Mouse (Mus musculus) mouse embryonic stem cell (cell line): Measurements from ENCODE around the gene Cpsf6.
"Not testable (repeated sequence)": the region's sequence is repeated elsewhere in the genome, so short reads cannot be mapped to it uniquely, and the experiment has no call there.

Experiments
- in situ Hi-C, 2 experiments: fragments of 300-500 bp; cut with MboI; formaldehyde crosslinking; loops; 1 replicate in 1 of 2; 3 replicates in 1 of 2; pipeline ENCODE4 v1.14.3; 2019 to 2020; ENCODE audit warnings: low sequenced_read_pairs in 2 of 2, low pct_unique_long_range_greater_than_20kb in 1 of 2, mixed read lengths in 1 of 2; ENCODE audit not compliant: unreplicated experiment in 1 of 2

The Cpsf6 gene

GRCm38 (mm10) chr10:117402403-117403333 is 22.9 kb upstream of the Cpsf6 start:
- in situ Hi-C loops = no loop called here

GRCm38 (mm10) chr10:117401364-117401763 is 21.5 kb upstream of the Cpsf6 start:
- in situ Hi-C loops = no loop called here

GRCm38 (mm10) chr10:117400246-117400954 is 20.6 kb upstream of the Cpsf6 start:
- in situ Hi-C loops = no loop called here

GRCm38 (mm10) chr10:117399839-117400238 is 20.0 kb upstream of the Cpsf6 start:
- in situ Hi-C loops = no loop called here

GRCm38 (mm10) chr10:117399196-117399595 is 19.4 kb upstream of the Cpsf6 start:
- in situ Hi-C loops = no loop called here

GRCm38 (mm10) chr10:117398044-117398780 is 18.4 kb upstream of the Cpsf6 start:
- in situ Hi-C loops = no loop called here

GRCm38 (mm10) chr10:117397106-117397625 is 17.4 kb upstream of the Cpsf6 start:
- in situ Hi-C loops = no loop called here

- in situ Hi-C loops = no loop called here
These were observed 16.7 kb upstream of the Cpsf6 start for GRCm38 (mm10) chr10:117396386-117397048.

GRCm38 (mm10) chr10:117395801-117396200 is 16.0 kb upstream of the Cpsf6 start:
- in situ Hi-C loops = no loop called here

GRCm38 (mm10) chr10:117394738-117395550 is 15.1 kb upstream of the Cpsf6 start:
- in situ Hi-C loops = no loop called here

- in situ Hi-C loops = no loop called here
These were observed 14.1 kb upstream of the Cpsf6 start for GRCm38 (mm10) chr10:117393891-117394395.

GRCm38 (mm10) chr10:117393196-117393890 is 13.5 kb upstream of the Cpsf6 start:
- in situ Hi-C loops = no loop called here

- in situ Hi-C loops = no loop called here
These were observed 13.0 kb upstream of the Cpsf6 start for GRCm38 (mm10) chr10:117392832-117393195.

- in situ Hi-C loops = not testable (repeated sequence)
These were observed 12.6 kb upstream of the Cpsf6 start for GRCm38 (mm10) chr10:117392397-117392796.

GRCm38 (mm10) chr10:117391801-117392200 is 12.0 kb upstream of the Cpsf6 start:
- in situ Hi-C loops = no loop called here

GRCm38 (mm10) chr10:117391057-117391456 is 11.2 kb upstream of the Cpsf6 start:
- in situ Hi-C loops = no loop called here
